Mouse (Mus musculus): ENCODE results near the gene Gm11111.

Gm11111 gene

DNA sequence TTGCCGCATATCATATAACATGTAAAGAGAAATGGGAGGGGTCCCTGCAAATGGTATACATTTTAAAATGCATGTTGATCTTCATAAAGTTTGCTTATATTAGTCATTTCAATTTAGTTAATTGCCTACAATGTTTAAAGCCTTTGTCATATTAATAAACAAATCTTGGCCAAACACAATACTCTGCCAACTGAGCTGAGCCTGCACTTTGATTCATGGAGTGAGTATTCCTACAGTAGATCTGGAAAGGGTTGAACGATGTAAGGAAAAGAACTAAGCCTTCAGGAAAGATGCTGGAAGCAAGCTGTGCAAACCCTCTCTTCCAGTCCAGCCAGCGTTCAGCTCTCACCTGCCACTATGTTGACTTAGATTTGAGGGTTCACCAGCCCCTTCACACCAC, 29.6 kb downstream of the Gm11111 start:
- DNase-seq (ENCODE audit: low spot score in 2 of 2) = no peak

DNA sequence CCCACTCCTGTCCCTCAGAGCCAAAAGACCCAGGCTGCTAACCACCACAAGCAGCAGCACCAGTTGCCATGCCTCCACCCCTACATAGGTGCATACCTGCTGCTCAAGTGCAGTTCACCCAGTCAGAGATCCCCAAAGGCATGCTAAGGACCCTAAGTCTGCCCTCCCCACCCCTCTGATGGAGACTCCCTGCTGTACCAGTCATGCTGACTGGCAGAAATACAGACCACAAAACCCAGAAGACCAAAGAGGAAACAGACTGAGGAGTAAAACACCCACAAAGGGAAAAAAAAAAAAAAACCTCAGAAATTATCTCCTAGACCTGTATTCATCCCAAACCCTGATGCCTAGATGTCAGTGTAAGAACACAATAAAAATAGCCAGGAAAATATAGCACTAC, 33.4 kb downstream of the Gm11111 start:
- no peak for DNase-seq (ENCODE audit: low spot score in 2 of 2)
